Comparison of ENCODE assay signal across 7 mouse cellular contexts in genomic region chr7:31097583-31098248, GRCm38 (mm10). TPM values are rescaled to one million over a fixed set of nuclear protein-coding genes. Genes with fewer than 3 reads are reported as not detected.
DNase-seq lines count a peak whose midpoint lies in the region; ATAC-seq lines count a peak whose summit lies in the region.

No protein-coding gene starts in this region.

- DNase-seq in adrenal gland, postnatal 14 days, result peak; percentile 95
- peak; percentile 92 for DNase-seq in heart, adult 8-10 months (ENCODE audit: low spot score)
- DNase-seq in kidney, adult 8-10 months, result peak; percentile 85 to 92
- DNase-seq in spleen, postnatal 10 days (ENCODE audit: low spot score in 2 of 2), result peak; percentile 68 to 90

- H3K4me1 ChIP-seq in embryonic facial prominence, embryonic 12.5 days, result 0 out of 2 replicates have a peak, but pooled peaks cover 4% of the 10 kb centered on the region
- H3K4me1 ChIP-seq in limb, embryonic 13.5 days, result no peaks in the 10 kb centered on the region
- H3K4me1 ChIP-seq in midbrain, embryonic 16.5 days (ENCODE audit: control insufficient read depth, insufficient read depth, low read length), result peaks cover 4% of the 10 kb centered on the region; the same call in 1 of the 2 replicates

- no peaks in the 10 kb centered on the region for H3K36me3 ChIP-seq in embryonic facial prominence, embryonic 12.5 days
- no peaks in the 10 kb centered on the region for H3K36me3 ChIP-seq in limb, embryonic 13.5 days
- no peaks in the 10 kb centered on the region for H3K36me3 ChIP-seq in midbrain, embryonic 16.5 days (ENCODE audit: control insufficient read depth, insufficient read depth, low read length)

- no peaks in the 10 kb centered on the region for H3K27me3 ChIP-seq in embryonic facial prominence, embryonic 12.5 days
- peaks cover 2% of the 10 kb centered on the region; the same call in 1 of the 2 replicates for H3K27me3 ChIP-seq in limb, embryonic 13.5 days
- H3K27me3 ChIP-seq in midbrain, embryonic 16.5 days (ENCODE audit: control insufficient read depth, insufficient read depth, low read depth, low read length), result no peaks in the 10 kb centered on the region

- peak overlapping the region; percentile 34; the same call in 1 of the 2 replicates for H3K9ac ChIP-seq in embryonic facial prominence, embryonic 12.5 days
- H3K9ac ChIP-seq in limb, embryonic 13.5 days, result no peak overlapping the region
- H3K9ac ChIP-seq in midbrain, embryonic 16.5 days (ENCODE audit: low read depth, low read length), result peak overlapping the region; percentile 43; the same call in 1 of the 2 replicates

- peak; percentile 91 for ATAC-seq in embryonic facial prominence, embryonic 12.5 days (ENCODE audit: insufficient number of reproducible peaks, insufficient read depth, low FRiP score, low TSS enrichment)
- peak; percentile 94 for ATAC-seq in limb, embryonic 13.5 days (ENCODE audit: low FRiP score, low read depth)
- ATAC-seq in midbrain, embryonic 16.5 days, result peak; percentile 94

- 47% methylated on average over 20 of the region's 20 CpGs for WGBS in embryonic facial prominence, embryonic 12.5 days
- 22% methylated on average over 14 of the region's 20 CpGs for WGBS in limb, embryonic 13.5 days
- WGBS in midbrain, embryonic 16.5 days, result 40% methylated on average over 20 of the region's 20 CpGs

- 0 out of 2 replicates have a peak overlapping the region, but pooled peaks have one; percentile 9 for H3K27ac ChIP-seq in embryonic facial prominence, embryonic 12.5 days
- no peak overlapping the region for H3K27ac ChIP-seq in limb, embryonic 13.5 days
- H3K27ac ChIP-seq in midbrain, embryonic 16.5 days (ENCODE audit: low read length), result no peak overlapping the region

- H3K4me2 ChIP-seq in embryonic facial prominence, embryonic 12.5 days (replicated peaks), result peak overlapping the region; percentile 44
- H3K4me2 ChIP-seq in limb, embryonic 13.5 days (replicated peaks), result peak overlapping the region; percentile 53
- H3K4me2 ChIP-seq in midbrain, embryonic 16.5 days (ENCODE audit: low read length), result peak overlapping the region; percentile 46

- no peaks in the 10 kb centered on the region for H3K9me3 ChIP-seq in embryonic facial prominence, embryonic 12.5 days
- H3K9me3 ChIP-seq in limb, embryonic 13.5 days, result no peaks in the 10 kb centered on the region
- no peaks in the 10 kb centered on the region for H3K9me3 ChIP-seq in midbrain, embryonic 16.5 days (replicated peaks; ENCODE audit: control insufficient read depth, low read length, poor library complexity, severe bottlenecking)

- H3K4me3 ChIP-seq in embryonic facial prominence, embryonic 12.5 days, result peak overlapping the region; percentile 21
- H3K4me3 ChIP-seq in limb, embryonic 13.5 days, result peak overlapping the region; percentile 25
- peak overlapping the region; percentile 13; the same call in 1 of the 2 replicates for H3K4me3 ChIP-seq in midbrain, embryonic 16.5 days (ENCODE audit: low read depth, low read length)

RNA-seq across cellular contexts. Expression of gene Hpn, which starts 17.4 kb away (rescaled TPM):
- 3.8 and 41.6 TPM in 2 replicates for total RNA-seq in adrenal gland, postnatal 14 days (2021)
- 3.7 and 4.2 TPM in 2 replicates for polyA plus RNA-seq in embryonic facial prominence, embryonic 12.5 days (2016; fragmentation: Nextera tagmentation; extraction: Ambion mirVana)
- total RNA-seq in heart, adult 8-10 months (2022), result 1 to 10 TPM; 2.2 to 3.7 (median 2.6) TPM
- polyA plus RNA-seq in limb, embryonic 13.5 days (2015; fragmentation: Nextera tagmentation; extraction: Ambion mirVana), result 3.0 and 3.2 TPM in 2 replicates
- 0.21 TPM in 1 of 2 replicates, not detected in the other for polyA plus RNA-seq in midbrain, embryonic 16.5 days (2015; fragmentation: Nextera tagmentation; extraction: Ambion mirVana)

RNA-seq across cellular contexts. Expression of gene Fxyd3, which starts 21.2 kb away (rescaled TPM):
- total RNA-seq in adrenal gland, postnatal 14 days (2021), result 2.9 and 5.6 TPM in 2 replicates
- polyA plus RNA-seq in embryonic facial prominence, embryonic 12.5 days (2016; fragmentation: Nextera tagmentation; extraction: Ambion mirVana), result 16.6 and 19.2 TPM in 2 replicates
- 1 to 10 TPM in 2 of 4 experiments, under 1 TPM in 2; 0.71 to 4.8 (median 1.6) TPM for total RNA-seq in heart, adult 8-10 months (2022)
- 32.9 and 34.8 TPM in 2 replicates for polyA plus RNA-seq in limb, embryonic 13.5 days (2015; fragmentation: Nextera tagmentation; extraction: Ambion mirVana)
- not detected in 2 replicates for polyA plus RNA-seq in midbrain, embryonic 16.5 days (2015; fragmentation: Nextera tagmentation; extraction: Ambion mirVana)

RNA-seq across cellular contexts. Expression of gene Scn1b, which starts 29.1 kb away (rescaled TPM):
- total RNA-seq in adrenal gland, postnatal 14 days (2021), result 8.6 and 11.8 TPM in 2 replicates
- polyA plus RNA-seq in embryonic facial prominence, embryonic 12.5 days (2016; fragmentation: Nextera tagmentation; extraction: Ambion mirVana), result 4.5 and 5.1 TPM in 2 replicates
- 10 to 100 TPM; 36.1 to 54.8 (median 38.3) TPM for total RNA-seq in heart, adult 8-10 months (2022)
- polyA plus RNA-seq in limb, embryonic 13.5 days (2015; fragmentation: Nextera tagmentation; extraction: Ambion mirVana), result 4.1 and 4.5 TPM in 2 replicates
- polyA plus RNA-seq in midbrain, embryonic 16.5 days (2015; fragmentation: Nextera tagmentation; extraction: Ambion mirVana), result 7.4 and 12.2 TPM in 2 replicates

RNA-seq across cellular contexts. Expression of gene Lgi4, which starts 38.6 kb away (rescaled TPM):
- 5.6 TPM in 2 replicates for total RNA-seq in adrenal gland, postnatal 14 days (2021)
- 1.5 and 2.0 TPM in 2 replicates for polyA plus RNA-seq in embryonic facial prominence, embryonic 12.5 days (2016; fragmentation: Nextera tagmentation; extraction: Ambion mirVana)
- total RNA-seq in heart, adult 8-10 months (2022), result 1 to 10 TPM; 2.6 to 3.8 (median 3.4) TPM
- 0.59 and 0.67 TPM in 2 replicates for polyA plus RNA-seq in limb, embryonic 13.5 days (2015; fragmentation: Nextera tagmentation; extraction: Ambion mirVana)
- polyA plus RNA-seq in midbrain, embryonic 16.5 days (2015; fragmentation: Nextera tagmentation; extraction: Ambion mirVana), result 0.15 and 0.35 TPM in 2 replicates

RNA-seq across cellular contexts. Expression of gene Fxyd1, which starts 40.7 kb away (rescaled TPM):
- total RNA-seq in adrenal gland, postnatal 14 days (2021), result 340 and 374 TPM in 2 replicates
- polyA plus RNA-seq in embryonic facial prominence, embryonic 12.5 days (2016; fragmentation: Nextera tagmentation; extraction: Ambion mirVana), result 24.2 and 31.1 TPM in 2 replicates
- 1,000 to 10,000 TPM in 2 of 4 experiments, 100 to 1,000 TPM in 2; 843 to 1,156 (median 1,037) TPM for total RNA-seq in heart, adult 8-10 months (2022)
- polyA plus RNA-seq in limb, embryonic 13.5 days (2015; fragmentation: Nextera tagmentation; extraction: Ambion mirVana), result 61.7 and 71.2 TPM in 2 replicates
- 11.2 and 17.3 TPM in 2 replicates for polyA plus RNA-seq in midbrain, embryonic 16.5 days (2015; fragmentation: Nextera tagmentation; extraction: Ambion mirVana)

Comparison
In these comparisons a context has a peak if more than half of its experiments do, and no peak if none do; other contexts are left out.
1. RNA of gene Fxyd3, which starts 21.2 kb away (polyA plus RNA-seq): 32.9 to 34.8 TPM in limb, embryonic 13.5 days and 16.6 to 19.2 TPM in embryonic facial prominence, embryonic 12.5 days; not detected in midbrain, embryonic 16.5 days; every median in the first group is over 10 times any median in the second.
2. Peak in every context shown above with its lines, with median percentiles within 50 percentile points of each other: DNase-seq, ATAC-seq, H3K4me2 ChIP-seq and H3K4me3 ChIP-seq.